Mouse (Mus musculus): ENCODE data around the gene Ddx55.

Ddx55 gene

GRCm38 (mm10) chr5:124552558-124553307 is at the start of gene Ddx55:
Gene Ddx55, plus strand, starts transcription at chr5:124552864.
- DNase-seq (ENCODE audit: low read depth, low spot score): peak; percentile 97

DNA sequence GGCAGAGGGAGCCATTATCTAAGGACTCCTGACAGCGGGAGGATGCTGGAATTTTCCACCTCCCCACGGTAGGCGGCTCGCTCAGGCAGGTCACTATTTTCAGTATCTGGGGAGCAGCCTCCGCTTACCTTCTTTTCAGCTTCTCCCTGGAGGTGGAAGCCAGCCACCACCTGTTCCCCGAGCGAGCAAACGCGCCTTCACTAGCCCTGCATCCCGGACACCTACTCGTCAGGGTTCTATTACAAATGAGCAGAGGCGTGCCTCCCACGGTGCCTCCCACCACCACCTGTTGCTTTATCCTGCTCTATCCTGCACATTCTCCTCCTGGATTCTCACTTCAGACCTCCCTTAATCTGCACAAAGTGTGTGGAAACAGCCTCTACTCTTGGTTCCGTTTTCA is 48.9 kb upstream of the Ddx55 start:
- DNase-seq (ENCODE audit: low read depth, low spot score): peak; percentile 90

DNA sequence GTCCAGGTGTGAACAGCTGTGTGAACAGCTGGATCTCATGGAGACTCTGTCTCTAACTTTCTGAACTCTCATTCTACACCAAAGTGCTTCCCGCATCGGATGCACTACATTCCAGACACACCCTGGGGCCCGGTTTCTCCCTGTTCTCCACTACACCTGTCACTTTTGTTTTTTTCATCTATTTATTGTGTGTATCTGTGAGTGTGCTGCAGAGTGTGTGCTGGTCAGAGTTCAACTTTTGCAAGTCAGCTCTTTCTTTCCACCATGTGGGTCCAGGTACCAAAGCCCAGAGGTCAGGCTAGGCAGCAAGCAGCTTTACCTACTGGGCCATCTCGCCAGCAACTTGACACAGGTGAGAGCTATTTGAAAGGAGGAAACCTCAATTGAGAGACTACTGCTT is 47.4 kb upstream of the Ddx55 start:
- no peak for DNase-seq (ENCODE audit: low read depth, low spot score)

DNA sequence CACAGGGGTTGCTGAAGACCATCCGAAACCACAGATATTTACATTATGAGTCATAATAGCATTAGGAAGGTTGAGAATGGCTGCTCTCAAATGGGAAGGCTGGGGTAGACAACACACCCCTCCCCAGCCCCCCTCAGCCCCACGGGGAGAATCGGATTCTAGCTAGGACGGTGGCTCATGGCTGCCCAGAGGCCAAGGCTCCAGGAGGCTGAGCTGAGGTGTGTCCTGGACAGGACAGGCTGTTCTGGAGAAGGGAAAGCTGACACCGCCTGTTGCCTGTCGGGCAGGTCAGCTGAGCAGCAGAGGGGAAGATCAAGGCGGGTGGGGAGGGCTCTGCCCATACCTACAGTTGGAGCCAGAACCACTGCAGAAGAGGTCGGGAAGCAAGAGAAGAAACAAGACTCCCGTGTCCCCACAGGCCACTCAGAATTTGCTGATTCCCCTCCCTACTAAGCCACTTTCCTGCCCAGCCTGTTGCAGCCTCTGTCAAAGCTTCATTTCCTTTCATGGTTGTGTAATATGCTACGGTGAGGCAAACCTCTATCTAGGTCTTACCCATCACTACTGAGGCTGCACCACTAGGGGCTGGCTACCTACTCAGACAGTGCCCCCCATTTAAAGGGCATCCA is 45.8 kb upstream of the Ddx55 start:
- DNase-seq (ENCODE audit: low read depth, low spot score): no peak

DNA sequence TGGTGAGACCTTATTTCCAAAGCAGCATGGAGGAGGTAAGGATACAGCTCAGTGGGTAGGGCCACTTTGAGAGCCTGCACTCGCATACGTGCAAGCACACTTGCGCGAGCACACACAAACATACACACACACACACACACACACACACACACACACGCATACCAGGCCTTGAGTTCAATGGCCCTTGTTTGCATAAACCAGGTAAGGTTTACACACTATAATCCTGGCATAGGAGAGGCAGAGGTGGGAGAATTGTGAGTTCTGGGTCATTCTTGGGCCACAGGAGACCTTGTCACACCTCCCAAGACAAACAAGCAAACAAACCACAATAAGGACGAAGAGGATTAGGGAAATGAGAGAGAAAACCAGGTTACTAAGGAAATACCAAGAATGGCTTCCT is 43.5 kb upstream of the Ddx55 start:
- DNase-seq (ENCODE audit: low read depth, low spot score): no peak

DNA sequence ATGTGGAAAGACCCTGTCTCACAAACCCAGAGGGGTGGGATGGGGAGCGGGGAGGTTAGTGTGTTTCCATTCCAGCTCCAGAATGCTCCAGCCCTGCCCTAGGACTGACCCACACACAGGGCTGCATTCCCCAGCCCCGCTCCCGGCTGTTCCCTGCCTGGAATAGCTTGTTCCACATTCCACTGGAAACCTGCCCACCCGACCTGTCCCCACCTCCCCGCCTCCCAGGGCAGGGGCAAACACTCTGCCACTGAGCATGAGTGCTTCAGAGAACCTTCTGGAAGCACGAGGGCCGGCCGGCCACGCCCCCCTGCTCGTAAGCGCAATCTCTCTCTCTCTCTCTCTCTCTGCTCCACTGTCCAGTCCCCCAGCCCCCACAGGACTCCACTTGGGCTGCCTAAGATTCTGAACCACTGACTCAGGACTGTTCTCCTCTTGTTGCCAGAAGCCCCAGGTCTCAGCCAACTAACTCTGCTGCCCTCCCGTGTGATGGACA is 42.9 kb upstream of the Ddx55 start:
- no peak for DNase-seq (ENCODE audit: low read depth, low spot score)

- no peak for DNase-seq (ENCODE audit: low read depth, low spot score)
Measured at GRCm38 (mm10) chr5:124510536-124511050, 42.1 kb upstream of the Ddx55 start.

- no peak for DNase-seq (ENCODE audit: low read depth, low spot score)
Measured at GRCm38 (mm10) chr5:124515789-124516188, 36.9 kb upstream of the Ddx55 start.

DNA sequence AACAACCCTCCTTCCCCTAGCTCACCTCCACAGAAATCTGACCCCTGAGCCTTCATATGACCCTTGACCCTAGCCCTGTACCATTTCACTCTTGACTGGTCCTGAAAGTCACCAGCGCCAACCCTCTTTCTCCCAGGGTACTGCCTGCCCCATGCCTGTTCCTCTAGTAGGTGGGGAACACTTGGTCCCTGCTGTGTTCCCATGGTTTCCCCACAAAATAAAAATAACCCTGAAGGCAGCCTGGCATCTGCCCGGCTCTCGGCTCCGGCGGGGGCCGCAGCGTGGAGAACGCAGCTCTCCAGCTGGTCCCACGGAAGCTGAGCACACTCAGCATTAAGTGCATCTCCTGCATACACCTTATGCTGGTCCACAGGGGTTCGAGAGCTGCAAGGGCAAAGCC is 34.0 kb upstream of the Ddx55 start:
- peak; percentile 86 for DNase-seq (ENCODE audit: low read depth, low spot score)

- DNase-seq (ENCODE audit: low read depth, low spot score): no peak
Measured at GRCm38 (mm10) chr5:124521588-124521987, 31.1 kb upstream of the Ddx55 start.

GRCm38 (mm10) chr5:124523032-124523431 is 29.6 kb upstream of the Ddx55 start:
- DNase-seq (ENCODE audit: low read depth, low spot score): no peak

- DNase-seq (ENCODE audit: low read depth, low spot score): no peak
Measured at GRCm38 (mm10) chr5:124524943-124525342, 27.7 kb upstream of the Ddx55 start.

- no peak for DNase-seq (ENCODE audit: low read depth, low spot score)
Measured at GRCm38 (mm10) chr5:124528351-124528750, 24.3 kb upstream of the Ddx55 start.

- DNase-seq (ENCODE audit: low read depth, low spot score): no peak
Measured at GRCm38 (mm10) chr5:124528791-124529190, 23.9 kb upstream of the Ddx55 start.

DNA sequence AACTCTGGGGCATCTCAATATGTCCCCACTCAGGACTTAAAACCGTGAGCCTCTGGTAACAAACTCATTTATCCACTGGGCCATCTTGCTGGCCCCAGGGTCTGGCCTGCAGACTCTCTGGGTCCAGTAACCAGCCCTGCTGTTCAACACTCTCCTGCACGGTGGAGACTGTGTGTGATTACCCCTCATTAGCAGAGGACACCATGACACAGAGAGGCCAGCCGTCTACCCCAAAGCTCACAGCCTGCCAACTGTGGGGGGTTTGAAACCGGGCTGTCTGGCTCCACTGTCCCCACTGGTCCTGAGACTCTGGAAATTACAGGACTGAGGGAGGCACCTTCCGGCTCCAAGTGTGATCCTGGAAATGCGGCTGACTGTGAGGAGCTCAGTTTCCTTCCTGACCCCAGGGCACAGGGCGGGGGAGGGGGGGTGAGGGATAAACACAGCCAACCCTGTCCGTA is 23.4 kb upstream of the Ddx55 start:
- no peak for DNase-seq (ENCODE audit: low read depth, low spot score)

GRCm38 (mm10) chr5:124529697-124530096 is 23.0 kb upstream of the Ddx55 start:
- no peak for DNase-seq (ENCODE audit: low read depth, low spot score)

- peak; percentile 83 for DNase-seq (ENCODE audit: low read depth, low spot score)
Measured at GRCm38 (mm10) chr5:124530655-124531582, 21.7 kb upstream of the Ddx55 start, which contains the start of gene Rilpl1. Gene Rilpl1, minus strand, starts transcription at chr5:124531391.

DNA sequence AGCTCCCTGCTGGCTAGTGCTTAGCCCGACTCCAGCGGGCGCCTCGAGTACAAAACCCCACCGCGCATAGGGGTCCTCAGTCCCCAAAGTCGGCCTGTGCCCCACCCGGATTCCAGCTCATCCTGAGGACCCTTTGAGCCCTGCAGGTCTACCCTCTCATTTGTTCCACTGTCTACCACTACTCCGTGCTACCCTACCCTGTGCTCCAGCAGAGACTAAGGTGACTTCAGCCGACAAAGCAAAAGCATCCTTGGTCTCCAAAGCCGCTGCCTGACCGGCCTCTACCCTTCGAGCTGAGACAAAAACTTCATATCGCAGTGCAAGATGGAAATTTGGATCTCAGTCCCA is 21.1 kb upstream of the Ddx55 start:
- no peak for DNase-seq (ENCODE audit: low read depth, low spot score)

DNA sequence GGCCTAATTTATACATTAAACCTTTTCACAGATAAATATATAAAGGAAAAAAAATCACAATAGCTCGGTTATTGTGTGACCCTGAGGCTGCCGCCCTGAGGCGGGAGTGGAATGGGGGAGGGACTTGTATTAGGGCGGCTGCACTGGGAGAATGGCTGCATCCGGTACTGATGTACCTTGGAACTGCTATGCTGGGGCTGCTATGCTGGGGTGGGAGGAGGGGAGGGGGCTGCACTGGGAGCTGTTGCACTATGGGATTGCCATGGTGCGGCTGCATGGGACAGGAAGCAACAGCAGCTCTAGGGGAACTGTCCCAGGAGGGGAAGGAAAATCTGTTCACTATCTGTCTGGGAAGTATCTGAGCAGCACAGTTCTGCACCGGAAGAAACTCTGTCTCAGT is 20.2 kb upstream of the Ddx55 start:
- DNase-seq (ENCODE audit: low read depth, low spot score): no peak

DNA sequence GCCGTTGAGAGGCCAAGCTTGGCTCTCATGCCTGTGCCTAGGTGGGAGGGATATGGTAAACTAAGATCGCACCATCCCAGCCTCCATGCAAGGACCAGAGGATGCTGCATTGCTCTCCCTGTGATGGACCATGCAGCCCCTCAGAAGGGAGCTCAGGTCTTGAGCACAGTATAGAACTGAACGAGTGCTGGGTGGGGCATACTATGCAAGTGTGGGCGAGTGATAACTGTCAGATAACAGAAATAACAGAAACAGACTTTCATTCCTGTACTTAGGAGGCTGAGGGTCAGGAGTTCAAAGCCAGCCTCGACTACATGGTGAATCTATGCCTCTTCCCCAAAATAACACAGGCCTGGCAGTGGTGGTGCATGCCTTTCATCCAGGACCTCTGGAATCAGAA is 17.6 kb upstream of the Ddx55 start:
- DNase-seq (ENCODE audit: low read depth, low spot score): no peak

DNA sequence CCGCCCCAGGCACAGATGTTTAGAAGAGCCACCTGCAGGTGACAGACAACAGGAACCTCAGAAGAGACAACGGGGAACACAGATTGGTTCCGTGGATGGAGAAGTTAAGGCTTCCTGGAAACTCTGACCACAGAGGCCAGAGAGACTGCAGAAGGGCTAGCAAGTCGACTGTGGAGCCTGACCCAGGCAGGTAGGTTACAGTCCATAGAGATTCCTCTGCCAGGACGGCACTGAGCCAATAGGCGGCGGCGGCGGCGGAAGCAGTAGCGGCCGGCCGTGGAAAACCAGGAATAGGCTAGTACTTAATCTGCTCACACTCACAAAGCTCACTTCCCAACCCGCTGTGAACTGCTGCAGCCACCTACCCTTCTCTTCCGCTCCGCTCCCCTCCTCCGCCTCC is 15.9 kb upstream of the Ddx55 start:
- no peak for DNase-seq (ENCODE audit: low read depth, low spot score)

All from brain, adult 2 months (tissue).